Mouse (Mus musculus): Measurements from ENCODE around the gene Actl6b. TPM values are rescaled to one million over a fixed set of nuclear protein-coding genes. Genes with fewer than 3 reads are reported as not detected.

Gene Actl6b
- polyA plus RNA-seq, 1 experiment = not detected

GRCm38 (mm10) chr5:137568223-137568798 lies 15.0 kb downstream of the Actl6b start:
- Histone ChIP-seq H3K27me3 (ENCODE audit: control insufficient read depth, insufficient read depth, low read length) (no peaks in the 10 kb centered on the region), H3K27ac (ENCODE audit: control insufficient read depth, insufficient read depth, low read length) (no peak overlapping the region), H3K4me3 (ENCODE audit: control insufficient read depth, insufficient read depth, low read length) (no peak overlapping the region), H3K36me3 (ENCODE audit: control insufficient read depth, insufficient read depth, low read length) (no peaks in the 10 kb centered on the region), H3K4me1 (replicated peaks; ENCODE audit: control insufficient read depth, insufficient read depth, low read length) (peaks cover 24% of the 10 kb centered on the region)
- WGBS = 87% methylated on average over 8 of the region's 8 CpGs
- TF ChIP-seq CTCF (IDR thresholded peaks at IDR 0.05; ENCODE audit: borderline replicate concordance, control insufficient read depth, extremely low read depth, insufficient read depth, low read length, poor library complexity) = no peak
- no peak for TF ChIP-seq POLR2A (IDR thresholded peaks at IDR 0.05; ENCODE audit: control insufficient read depth, extremely low read depth, insufficient read depth, low read length, poor library complexity)
- DNase-seq = no peak

GRCm38 (mm10) chr5:137569031-137569430 lies 15.7 kb downstream of the Actl6b start:
- WGBS = 82% methylated on average over 12 of the region's 12 CpGs
- H3K27me3 ChIP-seq (ENCODE audit: control insufficient read depth, insufficient read depth, low read length) = no peaks in the 10 kb centered on the region

GRCm38 (mm10) chr5:137569665-137570064 lies 16.3 kb downstream of the Actl6b start, which contains the start of gene Tfr2:
TSS of gene Tfr2 (plus strand) at chr5:137569840.
- H3K4me3 ChIP-seq (ENCODE audit: control insufficient read depth, insufficient read depth, low read length) = no peak within 1 kb of the TSS

More at GRCm38 (mm10) chr5:137569031-137569430, 15.7 kb downstream of the Actl6b start:
- no peak overlapping the region for H3K4me3 ChIP-seq (ENCODE audit: control insufficient read depth, insufficient read depth, low read length)
- TF ChIP-seq CTCF (IDR thresholded peaks at IDR 0.05; ENCODE audit: borderline replicate concordance, control insufficient read depth, extremely low read depth, insufficient read depth, low read length, poor library complexity) (no peak), POLR2A (IDR thresholded peaks at IDR 0.05; ENCODE audit: control insufficient read depth, extremely low read depth, insufficient read depth, low read length, poor library complexity) (no peak)
- H3K27ac ChIP-seq (ENCODE audit: control insufficient read depth, insufficient read depth, low read length) = no peak overlapping the region
- no peaks in the 10 kb centered on the region for H3K36me3 ChIP-seq (ENCODE audit: control insufficient read depth, insufficient read depth, low read length)
- no peak for DNase-seq
- H3K4me1 ChIP-seq (replicated peaks; ENCODE audit: control insufficient read depth, insufficient read depth, low read length) = peaks cover 24% of the 10 kb centered on the region

GRCm38 (mm10) chr5:137570181-137570580 lies 16.9 kb downstream of the Actl6b start:
- no peak overlapping the region for H3K4me3 ChIP-seq (ENCODE audit: control insufficient read depth, insufficient read depth, low read length)
- H3K4me1 ChIP-seq (replicated peaks; ENCODE audit: control insufficient read depth, insufficient read depth, low read length) = peaks cover 24% of the 10 kb centered on the region
- no peak for TF ChIP-seq CTCF (IDR thresholded peaks at IDR 0.05; ENCODE audit: borderline replicate concordance, control insufficient read depth, extremely low read depth, insufficient read depth, low read length, poor library complexity)
- no peaks in the 10 kb centered on the region for H3K36me3 ChIP-seq (ENCODE audit: control insufficient read depth, insufficient read depth, low read length)
- no peak overlapping the region for H3K27ac ChIP-seq (ENCODE audit: control insufficient read depth, insufficient read depth, low read length)
- WGBS = 6% methylated on average over 7 of the region's 7 CpGs
- no peak for DNase-seq
- no peaks in the 10 kb centered on the region for H3K27me3 ChIP-seq (ENCODE audit: control insufficient read depth, insufficient read depth, low read length)

More at GRCm38 (mm10) chr5:137569665-137570064, 16.3 kb downstream of the Actl6b start, which contains the start of gene Tfr2:
- no peaks in the 10 kb centered on the region for H3K27me3 ChIP-seq (ENCODE audit: control insufficient read depth, insufficient read depth, low read length)
- no peak within 1 kb of the TSS for H3K27ac ChIP-seq (ENCODE audit: control insufficient read depth, insufficient read depth, low read length)
- TF ChIP-seq POLR2A (IDR thresholded peaks at IDR 0.05; ENCODE audit: control insufficient read depth, extremely low read depth, insufficient read depth, low read length, poor library complexity) (no peak), CTCF (IDR thresholded peaks at IDR 0.05; ENCODE audit: borderline replicate concordance, control insufficient read depth, extremely low read depth, insufficient read depth, low read length, poor library complexity) (no peak)
- WGBS = 7% methylated on average over 9 of the region's 9 CpGs
- peaks cover 24% of the 10 kb centered on the region for H3K4me1 ChIP-seq (replicated peaks; ENCODE audit: control insufficient read depth, insufficient read depth, low read length)
- H3K36me3 ChIP-seq (ENCODE audit: control insufficient read depth, insufficient read depth, low read length) = no peaks in the 10 kb centered on the region
- peak; percentile 50 for DNase-seq

- no peak overlapping the region for H3K4me3 ChIP-seq (ENCODE audit: control insufficient read depth, insufficient read depth, low read length)
- peaks cover 24% of the 10 kb centered on the region for H3K4me1 ChIP-seq (replicated peaks; ENCODE audit: control insufficient read depth, insufficient read depth, low read length)
- H3K27me3 ChIP-seq (ENCODE audit: control insufficient read depth, insufficient read depth, low read length) = no peaks in the 10 kb centered on the region
- no peak for TF ChIP-seq CTCF (IDR thresholded peaks at IDR 0.05; ENCODE audit: borderline replicate concordance, control insufficient read depth, extremely low read depth, insufficient read depth, low read length, poor library complexity)
- TF ChIP-seq POLR2A (IDR thresholded peaks at IDR 0.05; ENCODE audit: control insufficient read depth, extremely low read depth, insufficient read depth, low read length, poor library complexity) = no peak
- 14% methylated on average over 17 of the region's 17 CpGs for WGBS
- H3K36me3 ChIP-seq (ENCODE audit: control insufficient read depth, insufficient read depth, low read length) = no peaks in the 10 kb centered on the region
- H3K27ac ChIP-seq (ENCODE audit: control insufficient read depth, insufficient read depth, low read length) = no peak overlapping the region
- DNase-seq = no peak
These were observed 17.6 kb downstream of the Actl6b start for GRCm38 (mm10) chr5:137570691-137571586.

GRCm38 (mm10) chr5:137574470-137574901 lies 21.2 kb downstream of the Actl6b start:
- WGBS = 90% methylated on average over 27 of the region's 27 CpGs
- no peak overlapping the region for H3K4me3 ChIP-seq (ENCODE audit: control insufficient read depth, insufficient read depth, low read length)
- H3K4me1 ChIP-seq (replicated peaks; ENCODE audit: control insufficient read depth, insufficient read depth, low read length) = peaks cover 17% of the 10 kb centered on the region

More at GRCm38 (mm10) chr5:137574470-137574901, 21.2 kb downstream of the Actl6b start:
- TF ChIP-seq POLR2A (IDR thresholded peaks at IDR 0.05; ENCODE audit: control insufficient read depth, extremely low read depth, insufficient read depth, low read length, poor library complexity) (no peak), CTCF (IDR thresholded peaks at IDR 0.05; ENCODE audit: borderline replicate concordance, control insufficient read depth, extremely low read depth, insufficient read depth, low read length, poor library complexity) (no peak)
- no peaks in the 10 kb centered on the region for H3K36me3 ChIP-seq (ENCODE audit: control insufficient read depth, insufficient read depth, low read length)
- H3K27ac ChIP-seq (ENCODE audit: control insufficient read depth, insufficient read depth, low read length) = no peak overlapping the region
- H3K27me3 ChIP-seq (ENCODE audit: control insufficient read depth, insufficient read depth, low read length) = no peaks in the 10 kb centered on the region
- DNase-seq = no peak
